Mouse (Mus musculus): Measurements from ENCODE around the gene Clybl. TPM values are rescaled to one million over a fixed set of nuclear protein-coding genes. Genes with fewer than 3 reads are reported as not detected.

The Clybl gene
- polyA plus RNA-seq, 1 experiment from 2014 or later, result 27.9 TPM

DNA sequence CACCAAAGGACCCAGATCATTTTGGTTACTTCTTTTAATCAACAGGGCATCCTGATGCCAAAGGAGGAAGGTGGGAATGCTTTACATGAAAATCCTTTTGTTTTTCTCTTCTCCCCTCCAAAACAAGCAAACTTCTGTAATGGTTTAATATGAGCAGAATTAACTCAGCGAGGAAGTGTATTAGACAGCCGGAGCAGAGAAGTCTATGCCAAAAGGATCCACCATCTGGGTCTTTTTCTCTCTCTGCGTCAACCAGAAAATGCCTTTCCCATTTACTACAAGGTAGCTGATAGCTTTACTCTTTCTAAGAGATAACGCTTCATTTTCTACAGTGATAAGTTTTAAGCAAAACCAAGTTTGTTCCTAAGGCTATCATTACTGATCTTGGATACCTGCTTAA, 168.3 kb downstream of the Clybl start:
- Histone ChIP-seq H3K27me3 (ENCODE audit: control insufficient read depth, insufficient read depth, low read length) (no peaks in the 10 kb centered on the region), H3K4me1 (ENCODE audit: control insufficient read depth, insufficient read depth, low read length) (no peaks in the 10 kb centered on the region), H3K4me2 (ENCODE audit: low read depth, severe bottlenecking) (no peak overlapping the region), H3K4me3 (ENCODE audit: low read depth, low read length) (no peak overlapping the region), H3K9ac (ENCODE audit: low read length) (no peak overlapping the region), H3K9me3 (ENCODE audit: control insufficient read depth, low read length) (no peaks in the 10 kb centered on the region), H3K36me3 (ENCODE audit: control insufficient read depth, insufficient read depth, low read length) (no peaks in the 10 kb centered on the region), H3K27ac (replicated peaks; ENCODE audit: low read depth, low read length) (no peak overlapping the region)
- DNase-seq (ENCODE audit: low spot score) (no peak), ATAC-seq (ENCODE audit: insufficient number of reproducible peaks, low FRiP score, low TSS enrichment, low read depth) (no peak)
- 90% methylated on average over 4 of the region's 4 CpGs for WGBS

DNA sequence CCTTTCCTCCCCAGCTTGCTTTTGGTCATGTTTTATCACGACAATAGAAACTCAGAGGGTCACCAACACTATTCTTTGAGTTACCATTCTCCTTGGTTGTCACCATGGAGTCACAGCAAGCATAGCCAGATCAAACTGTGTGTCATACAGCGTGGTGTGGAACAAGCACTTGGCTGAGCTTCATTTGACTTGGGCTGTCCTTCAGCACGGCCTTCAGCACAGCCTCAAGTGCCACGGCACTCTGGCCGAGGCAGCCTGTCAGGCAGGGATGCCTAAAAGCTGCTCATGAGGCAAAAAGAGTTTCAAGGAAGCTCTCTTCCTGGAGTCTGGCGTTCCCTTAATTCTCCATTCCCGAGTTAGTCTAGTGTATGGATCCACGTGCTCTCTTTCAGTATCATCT, 169.3 kb downstream of the Clybl start:
- ATAC-seq (ENCODE audit: insufficient number of reproducible peaks, low FRiP score, low TSS enrichment, low read depth), result no peak
- H3K9ac ChIP-seq (ENCODE audit: low read length), result no peak overlapping the region
- DNase-seq (ENCODE audit: low spot score), result no peak

DNA sequence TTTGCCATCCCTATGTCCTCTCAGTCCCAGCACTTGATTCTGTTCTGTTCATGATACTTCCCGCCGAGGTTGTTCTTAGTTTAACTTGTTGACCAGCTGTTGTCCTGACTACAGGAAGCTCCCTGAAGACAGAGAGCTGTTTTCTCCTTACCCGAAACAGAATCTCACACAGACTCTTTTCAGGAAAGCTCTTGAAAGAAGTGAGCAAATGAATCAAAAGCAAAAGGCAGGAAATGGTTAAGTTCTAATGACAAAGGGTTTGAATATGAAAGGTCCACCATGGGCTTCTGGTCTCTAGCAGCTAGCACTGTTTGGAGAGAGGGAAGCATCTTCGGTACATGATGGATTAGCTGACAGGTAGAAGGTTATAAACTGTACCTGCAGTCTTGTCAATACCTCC, 175.8 kb downstream of the Clybl start:
- Histone ChIP-seq H3K36me3 (ENCODE audit: control insufficient read depth, insufficient read depth, low read length) (no peaks in the 10 kb centered on the region), H3K27me3 (ENCODE audit: control insufficient read depth, insufficient read depth, low read length) (no peaks in the 10 kb centered on the region), H3K4me3 (ENCODE audit: low read depth, low read length) (no peak overlapping the region), H3K27ac (replicated peaks; ENCODE audit: low read depth, low read length) (no peak overlapping the region), H3K4me1 (ENCODE audit: control insufficient read depth, insufficient read depth, low read length) (no peaks in the 10 kb centered on the region), H3K9ac (ENCODE audit: low read length) (no peak overlapping the region), H3K9me3 (ENCODE audit: control insufficient read depth, low read length) (no peaks in the 10 kb centered on the region), H3K4me2 (ENCODE audit: low read depth, severe bottlenecking) (no peak overlapping the region)
- WGBS, result 88% methylated on average over 4 of the region's 4 CpGs
- no peak for ATAC-seq (ENCODE audit: insufficient number of reproducible peaks, low FRiP score, low TSS enrichment, low read depth)
- no peak for DNase-seq (ENCODE audit: low spot score)

More for the DNA sequence above, 169.3 kb downstream of the Clybl start:
- no peak overlapping the region for H3K4me3 ChIP-seq (ENCODE audit: low read depth, low read length)
- H3K9me3 ChIP-seq (ENCODE audit: control insufficient read depth, low read length), result no peaks in the 10 kb centered on the region
- H3K36me3 ChIP-seq (ENCODE audit: control insufficient read depth, insufficient read depth, low read length), result no peaks in the 10 kb centered on the region
- 89% methylated on average over 8 of the region's 8 CpGs for whole genome bisulfite sequencing
- H3K4me1 ChIP-seq (ENCODE audit: control insufficient read depth, insufficient read depth, low read length), result no peaks in the 10 kb centered on the region
- no peak overlapping the region for H3K27ac ChIP-seq (replicated peaks; ENCODE audit: low read depth, low read length)
- no peaks in the 10 kb centered on the region for H3K27me3 ChIP-seq (ENCODE audit: control insufficient read depth, insufficient read depth, low read length)
- H3K4me2 ChIP-seq (ENCODE audit: low read depth, severe bottlenecking), result no peak overlapping the region

DNA sequence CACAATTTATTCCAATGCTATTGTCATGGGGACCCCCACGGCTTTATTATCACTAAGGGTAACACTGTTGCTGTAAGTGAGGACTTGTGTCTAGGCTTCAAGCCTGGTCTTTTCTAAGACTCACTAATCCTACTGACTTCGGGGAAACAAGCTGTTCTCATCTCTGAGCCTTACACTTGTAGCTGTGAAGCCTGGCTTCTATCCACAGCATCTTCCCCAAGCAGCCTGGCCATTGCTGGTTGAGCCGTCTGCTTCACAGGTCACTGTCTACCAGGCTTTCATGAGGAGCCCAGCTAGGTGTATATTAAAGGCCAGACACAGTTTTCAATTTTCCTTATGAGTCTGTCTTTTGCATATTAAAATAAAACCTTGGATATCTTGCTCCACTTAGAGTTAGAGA, 177.1 kb downstream of the Clybl start:
- no peak overlapping the region for H3K4me2 ChIP-seq (ENCODE audit: low read depth, severe bottlenecking)
- H3K9ac ChIP-seq (ENCODE audit: low read length), result no peak overlapping the region
- 81% methylated on average over 3 of the region's 3 CpGs for WGBS
- no peak overlapping the region for H3K27ac ChIP-seq (replicated peaks; ENCODE audit: low read depth, low read length)
- H3K27me3 ChIP-seq (ENCODE audit: control insufficient read depth, insufficient read depth, low read length), result no peaks in the 10 kb centered on the region; the same call in 1 of the 2 replicates
- no peak overlapping the region for H3K4me3 ChIP-seq (ENCODE audit: low read depth, low read length)
- H3K9me3 ChIP-seq (ENCODE audit: control insufficient read depth, low read length), result no peaks in the 10 kb centered on the region
- no peaks in the 10 kb centered on the region for H3K36me3 ChIP-seq (ENCODE audit: control insufficient read depth, insufficient read depth, low read length)
- ATAC-seq (ENCODE audit: insufficient number of reproducible peaks, low FRiP score, low TSS enrichment, low read depth) (no peak), DNase-seq (ENCODE audit: low spot score) (no peak)
- H3K4me1 ChIP-seq (ENCODE audit: control insufficient read depth, insufficient read depth, low read length), result no peaks in the 10 kb centered on the region

DNA sequence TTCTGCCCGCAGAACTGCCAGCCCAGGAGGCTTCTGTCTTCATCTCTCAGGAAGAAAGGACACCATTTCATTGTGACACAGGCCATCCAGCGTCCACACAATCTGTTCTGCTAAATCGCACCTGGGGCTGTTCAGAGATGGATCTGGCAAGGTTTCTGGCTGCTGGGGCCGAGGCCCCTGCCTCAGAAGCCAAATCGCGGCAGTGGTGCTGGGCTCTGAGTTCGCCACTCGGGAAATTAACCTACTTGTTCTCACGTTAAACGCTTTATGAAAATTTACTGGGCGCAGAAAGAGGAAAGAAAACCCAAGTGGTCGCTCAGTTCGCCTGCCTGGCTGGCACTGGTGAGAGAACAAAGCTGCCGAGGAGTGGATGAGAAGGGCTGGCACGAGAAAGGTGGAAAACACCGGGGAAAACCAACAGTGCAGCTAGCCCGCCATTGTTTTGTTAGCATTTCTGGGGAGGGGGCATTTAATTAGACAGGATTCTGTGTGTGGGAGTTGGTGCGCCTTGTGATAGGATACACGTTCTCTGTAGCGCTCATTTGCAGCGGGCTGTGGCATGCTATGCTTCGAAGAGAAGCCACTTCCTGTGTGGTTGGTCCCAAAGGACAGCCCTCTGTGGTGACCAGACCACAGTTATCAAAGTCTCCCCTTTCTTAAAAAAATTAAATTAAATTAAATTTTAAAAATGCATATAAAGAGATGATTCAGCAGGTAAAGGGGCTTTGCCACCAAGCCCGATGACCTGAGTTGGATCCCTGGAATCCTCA, 177.8 kb downstream of the Clybl start:
- WGBS, result 83% methylated on average over 23 of the region's 23 CpGs
- no peak for ATAC-seq (ENCODE audit: insufficient number of reproducible peaks, low FRiP score, low TSS enrichment, low read depth)

DNA sequence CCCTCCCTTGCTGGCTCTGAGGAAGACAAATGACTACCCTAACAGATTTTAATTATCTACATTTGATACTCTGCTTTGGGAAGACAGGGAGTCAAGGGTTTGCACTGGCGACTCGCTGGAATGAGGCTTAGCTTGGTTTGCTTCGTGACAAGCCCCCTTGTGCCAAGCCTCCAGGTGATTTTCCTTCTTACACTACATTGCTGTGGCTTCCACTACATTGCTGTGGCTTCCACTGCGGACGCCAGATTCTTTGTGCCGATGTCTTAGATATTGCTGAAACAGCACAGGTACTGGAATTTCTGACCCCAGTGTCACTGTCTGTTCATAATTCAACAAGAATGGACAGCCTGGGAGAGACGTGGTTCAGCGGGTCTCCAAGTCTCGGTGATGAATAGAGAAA, 180.3 kb downstream of the Clybl start:
- ATAC-seq (ENCODE audit: insufficient number of reproducible peaks, low FRiP score, low TSS enrichment, low read depth), result no peak
- H3K9me3 ChIP-seq (ENCODE audit: control insufficient read depth, low read length), result no peaks in the 10 kb centered on the region
- H3K4me1 ChIP-seq (ENCODE audit: control insufficient read depth, insufficient read depth, low read length), result no peaks in the 10 kb centered on the region
- H3K4me2 ChIP-seq (ENCODE audit: low read depth, severe bottlenecking), result no peak overlapping the region
- 80% methylated on average over 9 of the region's 9 CpGs for WGBS
- no peak overlapping the region for H3K9ac ChIP-seq (ENCODE audit: low read length)
- H3K36me3 ChIP-seq (ENCODE audit: control insufficient read depth, insufficient read depth, low read length), result no peaks in the 10 kb centered on the region
- no peak overlapping the region for H3K4me3 ChIP-seq (ENCODE audit: low read depth, low read length)
- DNase-seq (ENCODE audit: low spot score), result no peak
- no peak overlapping the region for H3K27ac ChIP-seq (replicated peaks; ENCODE audit: low read depth, low read length)
- no peaks in the 10 kb centered on the region; the same call in 1 of the 2 replicates for H3K27me3 ChIP-seq (ENCODE audit: control insufficient read depth, insufficient read depth, low read length)

More for the DNA sequence above, 177.8 kb downstream of the Clybl start:
- Histone ChIP-seq H3K27me3 (ENCODE audit: control insufficient read depth, insufficient read depth, low read length) (no peaks in the 10 kb centered on the region; the same call in 1 of the 2 replicates), H3K27ac (replicated peaks; ENCODE audit: low read depth, low read length) (no peak overlapping the region), H3K4me3 (ENCODE audit: low read depth, low read length) (no peak overlapping the region), H3K9ac (ENCODE audit: low read length) (no peak overlapping the region), H3K36me3 (ENCODE audit: control insufficient read depth, insufficient read depth, low read length) (no peaks in the 10 kb centered on the region), H3K9me3 (ENCODE audit: control insufficient read depth, low read length) (no peaks in the 10 kb centered on the region), H3K4me2 (ENCODE audit: low read depth, severe bottlenecking) (no peak overlapping the region), H3K4me1 (ENCODE audit: control insufficient read depth, insufficient read depth, low read length) (no peaks in the 10 kb centered on the region)
- no peak for DNase-seq (ENCODE audit: low spot score)

DNA sequence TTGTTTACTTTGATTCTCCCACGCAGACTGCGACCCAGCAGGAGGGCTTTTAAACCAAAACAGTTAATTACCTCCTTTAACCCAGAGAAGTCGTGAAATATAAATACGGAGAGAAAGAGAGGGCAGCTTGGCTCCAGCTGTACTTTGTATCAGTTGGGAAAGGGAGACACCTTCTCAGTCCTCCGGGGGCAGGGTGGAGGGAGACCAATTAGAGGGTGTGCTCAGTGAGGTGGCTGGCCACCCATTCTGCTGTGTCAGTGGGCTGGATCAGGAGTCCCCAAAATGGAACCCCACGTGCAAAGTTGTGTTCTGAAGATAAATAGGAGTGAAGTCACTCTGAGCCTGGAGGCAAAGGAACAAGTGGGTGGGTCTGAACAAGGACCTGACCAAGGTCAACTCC, 181.7 kb downstream of the Clybl start:
- Histone ChIP-seq H3K27me3 (ENCODE audit: control insufficient read depth, insufficient read depth, low read length) (no peaks in the 10 kb centered on the region; the same call in 1 of the 2 replicates), H3K27ac (replicated peaks; ENCODE audit: low read depth, low read length) (no peak overlapping the region), H3K9ac (ENCODE audit: low read length) (no peak overlapping the region), H3K36me3 (ENCODE audit: control insufficient read depth, insufficient read depth, low read length) (no peaks in the 10 kb centered on the region), H3K4me2 (ENCODE audit: low read depth, severe bottlenecking) (no peak overlapping the region), H3K4me3 (ENCODE audit: low read depth, low read length) (no peak overlapping the region), H3K9me3 (ENCODE audit: control insufficient read depth, low read length) (no peaks in the 10 kb centered on the region), H3K4me1 (ENCODE audit: control insufficient read depth, insufficient read depth, low read length) (peaks cover 4% of the 10 kb centered on the region)
- DNase-seq (ENCODE audit: low spot score) (no peak), ATAC-seq (ENCODE audit: insufficient number of reproducible peaks, low FRiP score, low TSS enrichment, low read depth) (0 out of 2 replicates have a peak, but pooled peaks have one; percentile 32)
- 15% methylated on average over 6 of the region's 6 CpGs for WGBS

DNA sequence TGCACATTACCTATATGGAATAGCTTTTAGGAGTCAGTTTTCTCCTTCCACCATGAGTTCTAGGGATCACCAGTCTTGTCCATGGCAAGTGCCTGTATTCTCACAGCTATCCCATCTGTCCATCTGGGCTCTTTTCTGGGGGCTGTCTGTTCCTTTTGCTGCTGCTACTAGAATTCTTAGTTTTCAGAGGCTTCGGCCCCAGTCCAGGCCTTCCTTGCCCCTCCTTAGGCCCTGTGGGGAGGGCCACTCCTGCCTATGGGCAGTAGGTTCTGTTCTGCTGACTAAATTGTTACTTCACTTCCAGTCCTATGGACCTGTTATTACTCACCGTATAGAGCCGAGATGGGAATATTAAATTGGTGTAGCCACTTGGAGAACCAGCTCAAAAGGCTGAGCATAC, 182.5 kb downstream of the Clybl start:
- H3K4me2 ChIP-seq (ENCODE audit: low read depth, severe bottlenecking), result no peak overlapping the region

More for the DNA sequence above, 182.5 kb downstream of the Clybl start:
- DNase-seq (ENCODE audit: low spot score) (no peak), ATAC-seq (ENCODE audit: insufficient number of reproducible peaks, low FRiP score, low TSS enrichment, low read depth) (no peak)
- no peaks in the 10 kb centered on the region for H3K36me3 ChIP-seq (ENCODE audit: control insufficient read depth, insufficient read depth, low read length)
- no peaks in the 10 kb centered on the region for H3K9me3 ChIP-seq (ENCODE audit: control insufficient read depth, low read length)
- peaks cover 4% of the 10 kb centered on the region for H3K4me1 ChIP-seq (ENCODE audit: control insufficient read depth, insufficient read depth, low read length)
- no peaks in the 10 kb centered on the region; the same call in 1 of the 2 replicates for H3K27me3 ChIP-seq (ENCODE audit: control insufficient read depth, insufficient read depth, low read length)
- H3K4me3 ChIP-seq (ENCODE audit: low read depth, low read length), result no peak overlapping the region
- 94% methylated on average over 3 of the region's 3 CpGs for WGBS
- no peak overlapping the region for H3K27ac ChIP-seq (replicated peaks; ENCODE audit: low read depth, low read length)
- no peak overlapping the region for H3K9ac ChIP-seq (ENCODE audit: low read length)

Data from limb, embryonic 11.5 days (tissue).